Mouse (Mus musculus) limb, embryonic 15.5 days (tissue): ENCODE data around the gene Phc1. TPM values are rescaled to one million over a fixed set of nuclear protein-coding genes. Genes with fewer than 3 reads are reported as not detected.
A peak's percentile ranks its signal among the peaks of the same experiment; 100 is the strongest.
"Not testable (repeated sequence)": the region's sequence is repeated elsewhere in the genome, so short reads cannot be mapped to it uniquely, and the experiment has no call there.

ENCODE experiments used
- ATAC-seq: fragments of 200-750 bp; cut with Nextera tagmentation; 2 replicates; pipeline ENCODE4 v1.8.0; 2017; ENCODE audit warnings: low read depth, moderate TSS enrichment; ENCODE audit not compliant: insufficient number of reproducible peaks, low FRiP score, low TSS enrichment
- H3K27ac ChIP-seq: fragments of 300-500 bp; sonication (generic); 2 replicates; pipeline ENCODE4 v1.5.1; 2015; ENCODE audit warnings: moderate library complexity, mild to moderate bottlenecking, inconsistent platforms
- H3K27me3 ChIP-seq: fragments of 300-500 bp; sonication (generic); 2 replicates; pipeline ENCODE4 v1.6.1; 2015; ENCODE audit warnings: inconsistent platforms
- H3K36me3 ChIP-seq: fragments of 300-500 bp; sonication (generic); 2 replicates; pipeline ENCODE4 v1.6.1; 2015; ENCODE audit warnings: inconsistent platforms
- H3K4me1 ChIP-seq: fragments of 300-500 bp; sonication (generic); 2 replicates; pipeline ENCODE4 v1.6.1; 2015; ENCODE audit warnings: inconsistent platforms
- H3K4me2 ChIP-seq: fragments of 300-500 bp; sonication (generic); 2 replicates; pipeline ENCODE4 v1.6.1; 2015; ENCODE audit warnings: mild to moderate bottlenecking, inconsistent platforms
- H3K4me3 ChIP-seq: fragments of 300-500 bp; sonication (generic); 2 replicates; pipeline ENCODE4 v1.5.1; 2015; ENCODE audit warnings: mild to moderate bottlenecking, inconsistent platforms
- H3K9ac ChIP-seq: fragments of 300-500 bp; sonication (generic); 2 replicates; pipeline ENCODE4 v1.6.1; 2015; ENCODE audit warnings: inconsistent platforms
- H3K9me3 ChIP-seq: fragments of 300-500 bp; sonication (generic); 2 replicates; pipeline ENCODE4 v1.6.1; 2016; ENCODE audit warnings: inconsistent platforms
- WGBS: fragments of 180-500 bp; shearing (Covaris S2); methylation state at CpG from one replicate; pipeline ENCODE4 v1.1.7; 2015; 5-methylcytosine and 5-hydroxymethylcytosine counted together
- polyA plus RNA-seq: library from polyadenylated mRNA; unstranded; fragments of >200 nt; fragmentation: Nextera tagmentation; extraction: Ambion mirVana; gene quantifications from 2 replicates; pipeline ENCODE4 v1.2.1, GENCODE M21; 2015

Phc1 gene
- polyA plus RNA-seq, 1 experiment from 2014 or later = 16.8 TPM

GRCm38 (mm10) chr6:122355909-122356308, 15.5 kb upstream of the Phc1 start:
- ATAC-seq = no peak
- H3K36me3 ChIP-seq = no peaks in the 10 kb centered on the region
- no peak overlapping the region for H3K27ac ChIP-seq
- no peaks in the 10 kb centered on the region for H3K4me1 ChIP-seq
- WGBS = 53% methylated on average over 9 of the region's 9 CpGs
- H3K9me3 ChIP-seq = no peaks in the 10 kb centered on the region
- no peak overlapping the region for H3K9ac ChIP-seq
- no peaks in the 10 kb centered on the region for H3K27me3 ChIP-seq
- no peak overlapping the region for H3K4me2 ChIP-seq
- no peak overlapping the region for H3K4me3 ChIP-seq

GRCm38 (mm10) chr6:122347326-122347725, 7.0 kb upstream of the Phc1 start:
- H3K9ac ChIP-seq, H3K9me3 ChIP-seq, H3K36me3 ChIP-seq, H3K4me1 ChIP-seq, H3K4me2 ChIP-seq, H3K4me3 ChIP-seq, ATAC-seq, H3K27me3 ChIP-seq, H3K27ac ChIP-seq: not testable (repeated sequence)
- WGBS = 67% methylated on average over 1 of the region's 1 CpGs

GRCm38 (mm10) chr6:122346399-122346798, 6.0 kb upstream of the Phc1 start:
- Histone ChIP-seq H3K4me2 (no peak overlapping the region), H3K9me3 (no peaks in the 10 kb centered on the region), H3K4me1 (no peaks in the 10 kb centered on the region), H3K27ac (no peak overlapping the region), H3K27me3 (no peaks in the 10 kb centered on the region), H3K36me3 (no peaks in the 10 kb centered on the region), H3K4me3 (no peak overlapping the region), H3K9ac (no peak overlapping the region)
- 79% methylated on average over 7 of the region's 7 CpGs for WGBS
- ATAC-seq = no peak

- H3K9ac ChIP-seq = no peak overlapping the region
- no peak overlapping the region for H3K4me2 ChIP-seq
- no peaks in the 10 kb centered on the region for H3K27me3 ChIP-seq
- 0 out of 2 replicates have a peak, but pooled peaks cover 3% of the 10 kb centered on the region for H3K4me1 ChIP-seq
- H3K4me3 ChIP-seq = no peak overlapping the region
- no peak overlapping the region for H3K27ac ChIP-seq
- WGBS = 79% methylated on average over 6 of the region's 6 CpGs
- no peaks in the 10 kb centered on the region for H3K9me3 ChIP-seq
- H3K36me3 ChIP-seq = no peaks in the 10 kb centered on the region
- ATAC-seq = no peak
These were observed 5.4 kb upstream of the Phc1 start for GRCm38 (mm10) chr6:122345731-122346130.

GRCm38 (mm10) chr6:122344386-122345116, 4.2 kb upstream of the Phc1 start:
- Histone ChIP-seq H3K36me3 (no peaks in the 10 kb centered on the region), H3K4me2 (no peak overlapping the region), H3K9me3 (no peaks in the 10 kb centered on the region), H3K27ac (no peak overlapping the region), H3K27me3 (no peaks in the 10 kb centered on the region), H3K4me1 (0 out of 2 replicates have a peak, but pooled peaks cover 6% of the 10 kb centered on the region), H3K4me3 (no peak overlapping the region), H3K9ac (no peak overlapping the region)
- WGBS = 54% methylated on average over 9 of the region's 9 CpGs
- no peak for ATAC-seq

- no peaks in the 10 kb centered on the region for H3K36me3 ChIP-seq
- ATAC-seq = no peak
- 66% methylated on average over 10 of the region's 10 CpGs for WGBS
- no peaks in the 10 kb centered on the region for H3K9me3 ChIP-seq
- H3K4me1 ChIP-seq = peaks cover 8% of the 10 kb centered on the region; the same call in 1 of the 2 replicates
- no peak overlapping the region for H3K4me3 ChIP-seq
- H3K4me2 ChIP-seq = no peak overlapping the region
- H3K27ac ChIP-seq = no peak overlapping the region
- no peaks in the 10 kb centered on the region for H3K27me3 ChIP-seq
- H3K9ac ChIP-seq = no peak overlapping the region
These were observed 3.4 kb upstream of the Phc1 start for GRCm38 (mm10) chr6:122343719-122344118.

GRCm38 (mm10) chr6:122342125-122342524, 1.8 kb upstream of the Phc1 start:
- ATAC-seq = no peak
- Histone ChIP-seq H3K36me3 (no peaks in the 10 kb centered on the region), H3K4me1 (peaks cover 18% of the 10 kb centered on the region; the same call in 1 of the 2 replicates), H3K27me3 (no peaks in the 10 kb centered on the region), H3K4me3 (no peak overlapping the region), H3K9ac (no peak overlapping the region), H3K9me3 (no peaks in the 10 kb centered on the region), H3K27ac (no peak overlapping the region), H3K4me2 (no peak overlapping the region)
- 28% methylated on average over 5 of the region's 5 CpGs for WGBS

- no peak for ATAC-seq
- Histone ChIP-seq H3K27ac (no peak overlapping the region; the same call in 1 of the 2 replicates), H3K36me3 (peaks cover under 1% of the 10 kb centered on the region; the same call in 1 of the 2 replicates), H3K27me3 (no peaks in the 10 kb centered on the region), H3K9me3 (no peaks in the 10 kb centered on the region), H3K4me3 (no peak overlapping the region), H3K9ac (no peak overlapping the region), H3K4me1 (peaks cover 18% of the 10 kb centered on the region; the same call in 1 of the 2 replicates), H3K4me2 (no peak overlapping the region)
- 45% methylated on average over 7 of the region's 7 CpGs for WGBS
These were observed 863 bp upstream of the Phc1 start for GRCm38 (mm10) chr6:122341038-122341810.

- Histone ChIP-seq H3K36me3 (peaks cover 6% of the 10 kb centered on the region), H3K9me3 (no peaks in the 10 kb centered on the region), H3K4me1 (peaks cover 18% of the 10 kb centered on the region; the same call in 1 of the 2 replicates), H3K27ac (peak overlapping the region; percentile 96), H3K4me3 (peak overlapping the region; percentile 73), H3K9ac (peak overlapping the region; percentile 59), H3K4me2 (peak overlapping the region; percentile 63), H3K27me3 (no peaks in the 10 kb centered on the region)
- WGBS = under 1% methylated on average over 33 of the region's 71 CpGs
- ATAC-seq = peak; percentile 86
These were observed 566 bp downstream of the Phc1 start for GRCm38 (mm10) chr6:122339648-122340341.

- peak overlapping the region; percentile 59 for H3K9ac ChIP-seq
- H3K4me1 ChIP-seq = peaks cover 18% of the 10 kb centered on the region; the same call in 1 of the 2 replicates
- H3K4me2 ChIP-seq = peak overlapping the region; percentile 63
- peak overlapping the region; percentile 73 for H3K4me3 ChIP-seq
- H3K27ac ChIP-seq = peak overlapping the region; percentile 96
- WGBS = 0% methylated on average over 43 of the region's 51 CpGs
- peaks cover 11% of the 10 kb centered on the region for H3K36me3 ChIP-seq
- H3K9me3 ChIP-seq = no peaks in the 10 kb centered on the region
- peak; percentile 71 for ATAC-seq
- H3K27me3 ChIP-seq = no peaks in the 10 kb centered on the region
These were observed 1.2 kb downstream of the Phc1 start for GRCm38 (mm10) chr6:122339047-122339647.

GRCm38 (mm10) chr6:122337546-122337945, 2.8 kb downstream of the Phc1 start:
- Histone ChIP-seq H3K27ac (no peak overlapping the region), H3K4me3 (no peak overlapping the region), H3K4me1 (peaks cover 18% of the 10 kb centered on the region; the same call in 1 of the 2 replicates), H3K4me2 (no peak overlapping the region), H3K36me3 (peaks cover 27% of the 10 kb centered on the region), H3K9ac (no peak overlapping the region), H3K9me3 (no peaks in the 10 kb centered on the region), H3K27me3 (no peaks in the 10 kb centered on the region)
- WGBS = 46% methylated on average over 6 of the region's 6 CpGs
- ATAC-seq = no peak
